Mouse (Mus musculus) kidney, adult 2 months (tissue): Measurements from ENCODE around the gene Rab10.

ENCODE experiments used
- CTCF ChIP-seq: fragments of 200-500 bp; conservative IDR thresholded peaks from 2 replicates; pipeline ENCODE4 v1.5.1; 2011; ENCODE audit warnings: low read depth, mild to moderate bottlenecking, control low read depth, low read length, moderate library complexity, mixed read lengths; ENCODE audit not compliant: insufficient read depth, insufficient read length
- POLR2A ChIP-seq: fragments of 200-500 bp; IDR thresholded peaks from one replicate; pipeline ENCODE4 v1.6.1; 2011; ENCODE audit warnings: low read depth, low read length, control low read depth

- TF ChIP-seq CTCF = no peak
- TF ChIP-seq POLR2A = no peak
Measured at GRCm38 (mm10) chr12:3264449-3264848, 45.3 kb downstream of the Rab10 start.
